Mouse (Mus musculus) hindbrain, embryonic 11.5 days (tissue): ENCODE results near the gene Rab10. TPM values are rescaled to one million over a fixed set of nuclear protein-coding genes. Genes with fewer than 3 reads are reported as not detected.

ENCODE experiments used
- ATAC-seq: fragments of 200-750 bp; cut with Nextera tagmentation; 2 replicates; pipeline ENCODE4 v1.8.0; 2017; ENCODE audit warnings: mild to moderate bottlenecking, moderate TSS enrichment, moderate library complexity; ENCODE audit not compliant: low FRiP score
- DNase-seq: peaks from one replicate; pipeline ENCODE4 v3.0.0-alpha.2; 2015; ENCODE audit warnings: low spot score
- H3K27ac ChIP-seq: fragments of 300-500 bp; sonication (generic); 2 replicates; pipeline ENCODE4 v1.5.1; 2014; ENCODE audit warnings: mild to moderate bottlenecking, low read depth, low read length
- H3K27me3 ChIP-seq: fragments of 300-500 bp; sonication (generic); 2 replicates; pipeline ENCODE4 v1.6.1; 2014; ENCODE audit warnings: mild to moderate bottlenecking, low read length, moderate library complexity, mixed read lengths; ENCODE audit not compliant: control insufficient read depth, insufficient read depth
- H3K36me3 ChIP-seq: fragments of 300-500 bp; sonication (generic); 2 replicates; pipeline ENCODE4 v1.6.1; 2014; ENCODE audit warnings: mild to moderate bottlenecking, low read length, moderate library complexity, mixed read lengths; ENCODE audit not compliant: control insufficient read depth, insufficient read depth
- H3K4me1 ChIP-seq: fragments of 300-500 bp; sonication (generic); replicated peaks from 2 replicates; pipeline ENCODE4 v1.6.1; 2014; ENCODE audit warnings: low read length, mixed read lengths; ENCODE audit not compliant: control insufficient read depth, insufficient read depth
- H3K4me2 ChIP-seq: fragments of 300-500 bp; sonication (generic); replicated peaks from 2 replicates; pipeline ENCODE4 v1.6.1; 2014; ENCODE audit warnings: mild to moderate bottlenecking, low read depth, low read length
- H3K4me3 ChIP-seq: fragments of 300-500 bp; sonication (generic); 2 replicates; pipeline ENCODE4 v1.5.1; 2014; ENCODE audit warnings: low read depth, low read length
- H3K9ac ChIP-seq: fragments of 300-500 bp; sonication (generic); 2 replicates; pipeline ENCODE4 v1.6.1; 2014; ENCODE audit warnings: low read depth, low read length
- H3K9me3 ChIP-seq: fragments of 300-500 bp; sonication (generic); 2 replicates; pipeline ENCODE4 v1.6.1; 2016; ENCODE audit warnings: low read length; ENCODE audit not compliant: control insufficient read depth
- WGBS: fragments of 180-500 bp; shearing (Covaris S2); extraction: QIAGEN DNeasy Blood & Tissue Kit; methylation state at CpG from one replicate; pipeline ENCODE4 v1.1.7; 2014; 5-methylcytosine and 5-hydroxymethylcytosine counted together
- polyA plus RNA-seq: library from polyadenylated mRNA; unstranded; fragments of >200 nt; fragmentation: Nextera tagmentation; extraction: Ambion mirVana; gene quantifications from 2 replicates; pipeline ENCODE4 v1.2.1, GENCODE M21; 2014

Gene Rab10
- polyA plus RNA-seq: 120 and 127 TPM in 2 replicates

DNA sequence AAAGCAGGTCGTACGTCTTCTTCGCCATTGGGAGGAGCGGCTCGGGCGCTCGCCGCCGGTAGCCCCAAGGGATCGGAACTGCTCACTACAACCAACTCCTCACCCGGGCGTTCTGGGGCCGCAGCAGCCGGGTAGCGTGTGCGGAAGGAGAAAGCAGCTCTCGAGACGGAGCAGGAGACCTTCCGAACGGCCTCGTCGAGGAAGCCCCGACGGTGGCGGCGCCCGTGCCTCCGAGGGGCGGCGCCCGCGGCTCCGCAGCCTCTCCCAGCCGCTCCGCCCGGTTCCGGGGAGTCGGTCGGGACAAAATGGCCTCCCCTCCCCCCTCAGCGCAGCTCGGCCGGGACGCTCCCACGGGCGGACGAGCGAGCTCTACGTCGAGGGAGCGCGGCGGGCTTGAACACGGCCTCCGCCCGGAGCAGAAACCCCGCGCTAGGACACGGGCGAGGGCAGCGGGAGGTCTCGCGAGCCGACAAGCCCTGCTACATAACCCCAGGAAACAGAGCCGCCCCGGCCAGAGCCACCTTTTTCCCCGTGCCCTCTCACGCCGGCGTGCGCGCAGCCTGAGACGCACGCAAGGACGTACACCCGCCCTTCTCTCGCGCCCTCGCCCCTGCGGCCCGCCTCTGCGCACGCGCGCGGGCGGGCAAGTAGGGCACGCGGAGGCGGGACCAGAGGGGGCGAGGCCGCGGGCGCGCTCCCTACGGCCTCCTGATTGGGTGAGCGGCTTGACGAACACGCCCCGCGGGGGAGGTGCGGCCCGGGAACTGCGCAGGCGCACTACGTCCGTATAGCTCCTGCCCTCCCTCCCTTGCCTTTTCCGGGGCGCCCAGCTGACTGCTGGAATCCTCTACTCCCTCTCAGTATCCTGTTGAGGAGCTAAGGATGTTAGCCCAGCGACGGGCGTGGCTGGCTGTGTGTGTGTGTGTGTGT is at the start of gene Rab10:
TSS of gene Rab10 (minus strand) at position 579 of the 930 bp plus-strand sequence.
- H3K4me1 ChIP-seq: no peaks in the 10 kb centered on the region
- ATAC-seq (peak; percentile 98), DNase-seq (peak; percentile 99)
- WGBS: under 1% methylated on average over 99 of the region's 111 CpGs
- no peaks in the 10 kb centered on the region for H3K9me3 ChIP-seq
- peak within 1 kb of the TSS; percentile 84 for H3K9ac ChIP-seq
- peak within 1 kb of the TSS; percentile 84 for H3K4me3 ChIP-seq
- peak within 1 kb of the TSS; percentile 93 for H3K27ac ChIP-seq
- peak within 1 kb of the TSS; percentile 51 for H3K4me2 ChIP-seq
- H3K27me3 ChIP-seq: no peaks in the 10 kb centered on the region
- no peaks in the 10 kb centered on the region for H3K36me3 ChIP-seq

DNA sequence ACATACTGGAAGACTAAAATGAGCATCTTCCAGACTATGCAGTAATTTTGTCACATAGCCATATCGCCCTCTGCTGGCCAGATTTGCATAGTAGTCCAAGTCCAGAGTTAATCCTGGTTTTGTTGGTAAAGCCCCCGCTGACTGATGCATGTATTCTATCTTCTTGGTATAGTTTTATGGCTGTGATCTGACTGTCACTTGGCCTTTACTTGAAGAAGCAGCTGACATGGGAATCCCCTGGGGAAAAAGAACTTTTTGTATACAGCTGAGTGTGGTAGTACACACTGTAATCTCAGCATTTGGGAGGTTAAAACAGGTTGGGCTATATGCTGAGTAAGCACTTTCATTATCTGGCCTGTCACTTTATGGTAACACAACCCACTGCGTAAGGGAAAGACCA is 49.5 kb upstream of the Rab10 start:
- Histone ChIP-seq H3K9me3 (no peaks in the 10 kb centered on the region), H3K27me3 (no peaks in the 10 kb centered on the region), H3K27ac (no peak overlapping the region), H3K4me1 (no peaks in the 10 kb centered on the region), H3K9ac (no peak overlapping the region), H3K4me2 (no peak overlapping the region), H3K4me3 (no peak overlapping the region), H3K36me3 (no peaks in the 10 kb centered on the region)
- DNase-seq: peak; percentile 81
- WGBS: 34% methylated on average over 3 of the region's 3 CpGs
- ATAC-seq: peak; percentile 41

DNA sequence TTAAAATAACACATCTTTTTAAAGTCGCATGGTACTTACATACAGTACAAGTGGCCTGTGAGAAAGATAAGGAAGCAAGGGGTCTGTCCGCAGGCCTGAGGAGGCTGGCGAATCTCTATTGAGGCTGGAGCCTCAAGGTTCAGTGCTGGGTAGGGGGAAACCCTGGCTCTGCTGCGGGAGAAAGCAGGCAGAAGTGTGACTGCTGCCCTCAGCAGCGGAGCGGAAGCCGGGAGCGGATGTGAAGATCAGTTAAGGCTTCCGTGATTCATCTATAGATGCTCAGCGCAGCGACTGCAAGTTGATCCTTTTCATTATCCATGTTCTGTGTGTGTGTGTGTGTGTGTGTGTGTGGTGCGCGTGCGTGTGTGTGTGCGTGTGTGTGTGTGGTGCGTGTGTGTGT is 47.1 kb upstream of the Rab10 start:
- H3K9me3 ChIP-seq: no peaks in the 10 kb centered on the region
- H3K36me3 ChIP-seq: no peaks in the 10 kb centered on the region
- WGBS: 71% methylated on average over 14 of the region's 16 CpGs
- H3K4me1 ChIP-seq: no peaks in the 10 kb centered on the region
- H3K27ac ChIP-seq: no peak overlapping the region
- H3K4me3 ChIP-seq: no peak overlapping the region
- no peak for DNase-seq
- H3K4me2 ChIP-seq: no peak overlapping the region
- H3K9ac ChIP-seq: no peak overlapping the region
- no peaks in the 10 kb centered on the region for H3K27me3 ChIP-seq
- no peak for ATAC-seq

GRCm38 (mm10) chr12:3355068-3355467 is 45.3 kb upstream of the Rab10 start:
- 88% methylated on average over 8 of the region's 8 CpGs for WGBS
- no peak overlapping the region for H3K9ac ChIP-seq
- no peaks in the 10 kb centered on the region for H3K27me3 ChIP-seq
- no peak overlapping the region for H3K4me3 ChIP-seq
- H3K9me3 ChIP-seq: no peaks in the 10 kb centered on the region
- H3K4me2 ChIP-seq: no peak overlapping the region
- no peak for ATAC-seq
- no peaks in the 10 kb centered on the region for H3K4me1 ChIP-seq
- H3K27ac ChIP-seq: no peak overlapping the region
- no peak for DNase-seq
- H3K36me3 ChIP-seq: no peaks in the 10 kb centered on the region

GRCm38 (mm10) chr12:3352216-3352615 is 42.4 kb upstream of the Rab10 start:
- WGBS: 79% methylated on average over 6 of the region's 6 CpGs
- no peak for DNase-seq
- H3K9me3 ChIP-seq: no peaks in the 10 kb centered on the region
- no peaks in the 10 kb centered on the region for H3K36me3 ChIP-seq
- H3K27me3 ChIP-seq: no peaks in the 10 kb centered on the region
- H3K4me3 ChIP-seq: no peak overlapping the region
- no peak overlapping the region for H3K9ac ChIP-seq
- no peak for ATAC-seq
- H3K27ac ChIP-seq: no peak overlapping the region
- no peaks in the 10 kb centered on the region for H3K4me1 ChIP-seq
- H3K4me2 ChIP-seq: no peak overlapping the region

- Histone ChIP-seq H3K27ac (no peak overlapping the region), H3K36me3 (no peaks in the 10 kb centered on the region), H3K4me1 (no peaks in the 10 kb centered on the region), H3K9ac (no peak overlapping the region), H3K9me3 (no peaks in the 10 kb centered on the region), H3K4me3 (no peak overlapping the region), H3K27me3 (no peaks in the 10 kb centered on the region), H3K4me2 (no peak overlapping the region)
- 73% methylated on average over 5 of the region's 5 CpGs for WGBS
- no peak for ATAC-seq
- DNase-seq: no peak
Observed at GRCm38 (mm10) chr12:3350136-3350535, 40.4 kb upstream of the Rab10 start.

DNA sequence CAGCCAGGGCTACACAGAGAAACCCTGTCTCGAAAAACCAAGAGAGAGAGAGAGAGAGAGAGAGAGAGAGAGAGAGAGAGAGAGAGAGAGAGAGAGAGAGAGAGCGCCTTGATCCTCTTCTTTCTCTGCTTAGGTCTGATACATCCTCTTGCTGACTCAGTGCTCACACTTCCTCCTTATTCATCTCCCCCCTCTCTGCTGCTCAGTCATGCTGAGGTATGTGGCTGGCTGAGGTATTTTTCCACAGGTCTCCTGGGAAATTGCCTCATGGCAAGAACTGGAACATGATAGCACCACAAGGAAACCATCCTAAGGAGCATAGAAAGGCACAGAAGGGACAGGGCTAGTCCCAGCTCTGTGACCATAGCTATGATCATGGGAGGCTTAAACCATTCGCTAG is 39.6 kb upstream of the Rab10 start:
- Histone ChIP-seq H3K4me1 (no peaks in the 10 kb centered on the region), H3K27ac (no peak overlapping the region), H3K27me3 (no peaks in the 10 kb centered on the region), H3K9ac (no peak overlapping the region), H3K36me3 (no peaks in the 10 kb centered on the region), H3K4me3 (no peak overlapping the region), H3K9me3 (no peaks in the 10 kb centered on the region), H3K4me2 (no peak overlapping the region)
- ATAC-seq: no peak
- DNase-seq: no peak
- WGBS: 88% methylated on average over 2 of the region's 3 CpGs

GRCm38 (mm10) chr12:3347682-3348081 is 37.9 kb upstream of the Rab10 start:
- no peak overlapping the region for H3K4me3 ChIP-seq
- ATAC-seq (no peak), DNase-seq (no peak)
- no peaks in the 10 kb centered on the region for H3K9me3 ChIP-seq
- no peaks in the 10 kb centered on the region for H3K4me1 ChIP-seq
- H3K4me2 ChIP-seq: no peak overlapping the region
- no peaks in the 10 kb centered on the region for H3K27me3 ChIP-seq
- H3K9ac ChIP-seq: no peak overlapping the region
- H3K36me3 ChIP-seq: no peaks in the 10 kb centered on the region
- no peak overlapping the region for H3K27ac ChIP-seq

- Histone ChIP-seq H3K27me3 (no peaks in the 10 kb centered on the region), H3K4me1 (no peaks in the 10 kb centered on the region), H3K4me2 (no peak overlapping the region), H3K4me3 (no peak overlapping the region), H3K27ac (no peak overlapping the region), H3K9ac (no peak overlapping the region), H3K9me3 (no peaks in the 10 kb centered on the region), H3K36me3 (no peaks in the 10 kb centered on the region)
- WGBS: 90% methylated on average over 5 of the region's 5 CpGs
- ATAC-seq (no peak), DNase-seq (no peak)
Observed at GRCm38 (mm10) chr12:3345038-3345437, 35.3 kb upstream of the Rab10 start.
